Mouse (Mus musculus): ENCODE data around the gene Gm21954. TPM values are rescaled to one million over a fixed set of nuclear protein-coding genes. Genes with fewer than 3 reads are reported as not detected.

The Gm21954 gene
- polyA plus RNA-seq, 1 experiment from 2014 or later: not detected

- WGBS: 77% methylated on average over 8 of the region's 8 CpGs
- Histone ChIP-seq H3K9ac (no peak overlapping the region), H3K4me1 (replicated peaks) (peaks cover 9% of the 10 kb centered on the region), H3K36me3 (no peaks in the 10 kb centered on the region), H3K9me3 (replicated peaks) (no peaks in the 10 kb centered on the region), H3K4me3 (no peak overlapping the region), H3K4me2 (no peak overlapping the region), H3K27ac (ENCODE audit: poor library complexity, severe bottlenecking) (no peak overlapping the region), H3K27me3 (replicated peaks) (no peaks in the 10 kb centered on the region)
- ATAC-seq (ENCODE audit: insufficient number of reproducible peaks, low FRiP score): no peak
Measured at GRCm38 (mm10) chr3:55443271-55443670, 28.7 kb downstream of the Gm21954 start.

DNA sequence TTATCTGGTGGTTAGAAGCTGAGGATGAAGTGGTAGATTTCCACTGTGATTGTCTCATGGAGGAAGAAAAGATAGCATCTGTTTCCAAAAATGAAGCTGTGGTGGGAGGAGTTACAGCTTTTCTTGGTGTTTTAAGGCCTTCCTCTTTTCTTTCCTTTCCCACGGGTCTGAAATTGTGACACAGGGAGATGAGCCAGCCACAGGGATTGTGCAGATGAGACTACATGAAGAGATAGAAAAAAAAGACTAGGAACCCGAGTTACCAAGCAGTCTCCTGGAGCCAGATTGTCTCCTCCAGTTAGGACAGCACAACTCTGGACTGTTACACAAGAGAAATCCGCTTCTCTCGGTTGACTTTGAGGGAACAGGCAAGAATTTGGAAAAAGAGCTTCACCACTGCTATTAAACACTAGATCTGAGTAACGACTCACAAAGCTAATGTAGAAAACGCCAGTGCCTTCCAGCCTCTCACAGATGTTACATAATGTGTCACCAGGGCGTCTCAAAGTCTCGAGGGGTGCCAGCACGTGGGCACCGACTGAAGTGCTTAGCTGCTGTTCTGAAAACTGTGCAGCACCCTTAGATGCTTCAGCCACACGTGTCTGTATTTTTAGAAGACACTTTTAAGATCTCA, 29.9 kb downstream of the Gm21954 start:
- no peak overlapping the region for H3K9ac ChIP-seq
- no peaks in the 10 kb centered on the region for H3K27me3 ChIP-seq (replicated peaks)
- no peaks in the 10 kb centered on the region for H3K36me3 ChIP-seq
- no peak overlapping the region for H3K4me2 ChIP-seq
- WGBS: 69% methylated on average over 11 of the region's 11 CpGs
- peaks cover 9% of the 10 kb centered on the region for H3K4me1 ChIP-seq (replicated peaks)
- no peaks in the 10 kb centered on the region for H3K9me3 ChIP-seq (replicated peaks)
- H3K4me3 ChIP-seq: no peak overlapping the region
- no peak for ATAC-seq (ENCODE audit: insufficient number of reproducible peaks, low FRiP score)
- H3K27ac ChIP-seq (ENCODE audit: poor library complexity, severe bottlenecking): no peak overlapping the region

- WGBS: 47% methylated on average over 8 of the region's 8 CpGs
- no peak overlapping the region for H3K27ac ChIP-seq (ENCODE audit: poor library complexity, severe bottlenecking)
- H3K9ac ChIP-seq: no peak overlapping the region
Measured at GRCm38 (mm10) chr3:55440342-55440741, 31.7 kb downstream of the Gm21954 start.

GRCm38 (mm10) chr3:55438824-55439446, 33.1 kb downstream of the Gm21954 start:
- Histone ChIP-seq H3K27ac (ENCODE audit: poor library complexity, severe bottlenecking) (no peak overlapping the region), H3K4me2 (no peak overlapping the region), H3K4me1 (replicated peaks) (peaks cover 13% of the 10 kb centered on the region), H3K9ac (no peak overlapping the region), H3K9me3 (replicated peaks) (no peaks in the 10 kb centered on the region), H3K4me3 (no peak overlapping the region), H3K36me3 (no peaks in the 10 kb centered on the region), H3K27me3 (replicated peaks) (no peaks in the 10 kb centered on the region)
- no peak for ATAC-seq (ENCODE audit: insufficient number of reproducible peaks, low FRiP score)
- 71% methylated on average over 7 of the region's 7 CpGs for WGBS

More at GRCm38 (mm10) chr3:55440342-55440741, 31.7 kb downstream of the Gm21954 start:
- peaks cover 13% of the 10 kb centered on the region for H3K4me1 ChIP-seq (replicated peaks)
- no peak overlapping the region for H3K4me2 ChIP-seq
- H3K9me3 ChIP-seq (replicated peaks): no peaks in the 10 kb centered on the region
- no peak for ATAC-seq (ENCODE audit: insufficient number of reproducible peaks, low FRiP score)
- H3K36me3 ChIP-seq: no peaks in the 10 kb centered on the region
- H3K4me3 ChIP-seq: no peak overlapping the region
- H3K27me3 ChIP-seq (replicated peaks): no peaks in the 10 kb centered on the region

DNA sequence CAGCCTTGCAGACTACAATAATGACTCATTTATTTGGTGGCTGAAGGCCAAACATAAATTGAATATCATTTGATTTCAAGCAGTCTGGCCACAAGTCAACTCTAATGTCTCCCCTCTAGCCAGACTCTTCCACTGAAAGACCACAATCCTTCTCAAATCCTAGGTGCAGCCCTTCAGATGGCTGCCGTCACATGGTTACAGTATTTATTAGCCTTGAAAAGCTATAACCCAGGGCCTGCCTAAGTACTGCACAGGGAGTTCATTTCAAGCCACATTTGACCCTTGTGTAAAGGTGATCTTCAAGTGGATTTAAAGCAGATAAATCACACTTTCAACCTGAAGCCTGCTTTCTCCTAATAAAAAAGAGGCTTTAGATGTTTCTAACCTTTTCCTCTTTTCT, 37.7 kb downstream of the Gm21954 start:
- H3K36me3 ChIP-seq: no peaks in the 10 kb centered on the region
- no peak overlapping the region for H3K4me2 ChIP-seq
- peaks cover 4% of the 10 kb centered on the region; the same call in 1 of the 2 replicates for H3K4me1 ChIP-seq (replicated peaks)
- H3K4me3 ChIP-seq: no peak overlapping the region
- no peaks in the 10 kb centered on the region; the same call in 1 of the 2 replicates for H3K9me3 ChIP-seq (replicated peaks)
- 84% methylated on average over 1 of the region's 1 CpGs for WGBS
- no peaks in the 10 kb centered on the region for H3K27me3 ChIP-seq (replicated peaks)
- no peak overlapping the region for H3K9ac ChIP-seq
- no peak overlapping the region for H3K27ac ChIP-seq (ENCODE audit: poor library complexity, severe bottlenecking)
- ATAC-seq (ENCODE audit: insufficient number of reproducible peaks, low FRiP score): no peak

DNA sequence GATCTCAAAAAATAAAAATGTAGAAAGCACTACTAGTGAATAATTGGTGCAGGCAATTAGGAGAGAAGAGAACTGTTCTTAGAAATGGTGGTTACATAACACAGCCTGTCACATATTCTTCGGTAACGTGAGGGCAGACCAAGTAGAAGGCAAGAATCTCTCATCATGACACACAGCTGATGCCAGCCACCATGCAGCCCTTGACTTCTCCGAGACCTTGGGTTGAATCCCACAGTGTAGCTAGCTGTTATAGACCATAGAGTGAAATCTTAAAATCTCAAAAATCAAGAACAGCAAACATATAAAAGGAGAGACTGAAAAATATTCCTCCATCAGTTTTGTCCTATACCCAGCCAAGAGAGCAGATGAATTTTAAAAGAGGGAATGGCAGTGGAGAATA, 40.8 kb downstream of the Gm21954 start:
- no peak overlapping the region for H3K9ac ChIP-seq

DNA sequence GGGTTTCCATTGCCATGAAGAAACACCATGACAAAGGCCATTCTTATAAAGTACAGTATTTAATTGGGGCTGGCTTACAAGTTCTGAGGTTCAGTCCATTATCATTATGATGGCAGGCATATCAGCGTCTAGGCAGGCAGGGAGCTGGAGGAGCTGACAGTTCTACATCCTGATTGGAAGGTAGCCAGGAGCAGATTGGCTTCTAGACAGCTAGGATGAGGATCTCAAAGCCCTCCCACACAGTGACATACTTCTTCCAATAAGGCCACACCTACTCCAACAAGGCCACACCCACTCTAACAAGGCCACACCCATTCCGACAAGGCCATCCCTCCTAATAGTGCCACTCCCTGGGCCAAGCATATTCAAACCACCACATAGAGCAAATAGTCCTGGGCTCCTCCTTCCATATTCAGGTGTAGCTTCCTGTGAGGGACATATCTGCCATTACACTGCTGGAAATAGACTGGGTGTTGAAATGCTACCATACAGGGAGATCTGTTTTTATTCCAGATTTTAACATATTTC, 41.9 kb downstream of the Gm21954 start:
- Histone ChIP-seq H3K27me3 (replicated peaks) (no peaks in the 10 kb centered on the region), H3K9ac (no peak overlapping the region), H3K4me3 (no peak overlapping the region), H3K27ac (ENCODE audit: poor library complexity, severe bottlenecking) (no peak overlapping the region), H3K4me1 (replicated peaks) (no peaks in the 10 kb centered on the region), H3K36me3 (no peaks in the 10 kb centered on the region), H3K4me2 (no peak overlapping the region), H3K9me3 (replicated peaks) (no peaks in the 10 kb centered on the region; the same call in 1 of the 2 replicates)
- 76% methylated on average over 2 of the region's 2 CpGs for WGBS
- ATAC-seq (ENCODE audit: insufficient number of reproducible peaks, low FRiP score): no peak

More for the DNA sequence above, 40.8 kb downstream of the Gm21954 start:
- Histone ChIP-seq H3K4me2 (no peak overlapping the region), H3K36me3 (no peaks in the 10 kb centered on the region), H3K9me3 (replicated peaks) (no peaks in the 10 kb centered on the region; the same call in 1 of the 2 replicates), H3K27ac (ENCODE audit: poor library complexity, severe bottlenecking) (no peak overlapping the region), H3K4me1 (replicated peaks) (peaks cover 2% of the 10 kb centered on the region; the same call in 1 of the 2 replicates), H3K27me3 (replicated peaks) (no peaks in the 10 kb centered on the region), H3K4me3 (no peak overlapping the region)
- no peak for ATAC-seq (ENCODE audit: insufficient number of reproducible peaks, low FRiP score)
- WGBS: 86% methylated on average over 3 of the region's 3 CpGs

GRCm38 (mm10) chr3:55423640-55424397, 48.2 kb downstream of the Gm21954 start:
- Histone ChIP-seq H3K4me2 (0 out of 2 replicates have a peak overlapping the region, but pooled peaks have one; percentile 18), H3K4me1 (replicated peaks) (peaks cover 13% of the 10 kb centered on the region), H3K27me3 (replicated peaks) (no peaks in the 10 kb centered on the region), H3K4me3 (no peak overlapping the region), H3K36me3 (no peaks in the 10 kb centered on the region), H3K9me3 (replicated peaks) (no peaks in the 10 kb centered on the region), H3K27ac (ENCODE audit: poor library complexity, severe bottlenecking) (no peak overlapping the region), H3K9ac (no peak overlapping the region)
- WGBS: 32% methylated on average over 11 of the region's 11 CpGs
- no peak for ATAC-seq (ENCODE audit: insufficient number of reproducible peaks, low FRiP score)

- Histone ChIP-seq H3K9me3 (replicated peaks) (no peaks in the 10 kb centered on the region), H3K27ac (ENCODE audit: poor library complexity, severe bottlenecking) (no peak overlapping the region), H3K4me2 (no peak overlapping the region), H3K36me3 (no peaks in the 10 kb centered on the region), H3K9ac (no peak overlapping the region), H3K4me1 (replicated peaks) (peaks cover 20% of the 10 kb centered on the region), H3K27me3 (replicated peaks) (no peaks in the 10 kb centered on the region), H3K4me3 (no peak overlapping the region)
- no peak for ATAC-seq (ENCODE audit: insufficient number of reproducible peaks, low FRiP score)
- 58% methylated on average over 8 of the region's 8 CpGs for WGBS
Measured at GRCm38 (mm10) chr3:55420436-55421083, 51.5 kb downstream of the Gm21954 start.

DNA sequence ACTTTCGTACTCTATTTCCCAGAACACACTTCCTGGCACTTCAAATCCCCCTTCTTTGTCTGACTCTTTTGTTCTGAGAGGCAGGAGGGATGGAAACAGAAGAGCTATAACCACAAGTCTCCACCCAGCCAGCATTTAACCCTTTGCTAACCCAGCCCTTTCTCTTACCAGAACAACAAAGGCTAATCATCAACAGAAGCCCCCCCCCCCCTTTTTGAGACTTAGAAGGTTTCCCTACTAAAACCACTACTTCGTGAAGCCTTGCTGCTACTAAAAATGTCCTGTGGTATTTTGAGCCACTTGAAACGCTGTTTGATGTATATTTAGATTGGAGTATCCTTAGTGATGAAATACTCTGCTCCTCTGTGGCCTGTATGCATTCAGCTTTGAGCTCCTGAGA, 52.7 kb downstream of the Gm21954 start:
- H3K4me3 ChIP-seq: no peak overlapping the region
- H3K36me3 ChIP-seq: no peaks in the 10 kb centered on the region
- no peak overlapping the region for H3K9ac ChIP-seq
- 35% methylated on average over 3 of the region's 3 CpGs for WGBS
- H3K27ac ChIP-seq (ENCODE audit: poor library complexity, severe bottlenecking): no peak overlapping the region
- H3K4me2 ChIP-seq: no peak overlapping the region
- peaks cover 26% of the 10 kb centered on the region for H3K4me1 ChIP-seq (replicated peaks)
- no peak for ATAC-seq (ENCODE audit: insufficient number of reproducible peaks, low FRiP score)
- H3K27me3 ChIP-seq (replicated peaks): no peaks in the 10 kb centered on the region
- no peaks in the 10 kb centered on the region for H3K9me3 ChIP-seq (replicated peaks)

- Histone ChIP-seq H3K4me1 (replicated peaks) (peaks cover 23% of the 10 kb centered on the region), H3K9me3 (replicated peaks) (no peaks in the 10 kb centered on the region), H3K4me3 (no peak overlapping the region), H3K27me3 (replicated peaks) (no peaks in the 10 kb centered on the region), H3K9ac (no peak overlapping the region), H3K36me3 (no peaks in the 10 kb centered on the region), H3K4me2 (no peak overlapping the region), H3K27ac (ENCODE audit: poor library complexity, severe bottlenecking) (no peak overlapping the region)
- 68% methylated on average over 6 of the region's 6 CpGs for WGBS
- no peak for ATAC-seq (ENCODE audit: insufficient number of reproducible peaks, low FRiP score)
Measured at GRCm38 (mm10) chr3:55418845-55419244, 53.2 kb downstream of the Gm21954 start.

All from heart, embryonic 12.5 days (tissue).